Mouse (Mus musculus) C2C12 (cell line): ENCODE data around the gene Ripor2.

Experiments used
- CTCF ChIP-seq: IDR thresholded peaks from one replicate; pipeline ENCODE4 v1.5.1; 2011; ENCODE audit not compliant: control insufficient read depth, insufficient read depth, insufficient read length
- MYOD1 ChIP-seq: IDR thresholded peaks from one replicate; pipeline ENCODE4 v1.6.1; 2011; ENCODE audit warnings: low read depth; ENCODE audit not compliant: control insufficient read depth, insufficient read length
- USF1 ChIP-seq: IDR thresholded peaks from one replicate; pipeline ENCODE4 v1.6.1; 2011; ENCODE audit warnings: low read depth, mild to moderate bottlenecking, control low read depth, moderate library complexity

- TF ChIP-seq CTCF = no peak
- no peak for TF ChIP-seq USF1
- TF ChIP-seq MYOD1 = no peak
These were observed 174.8 kb downstream of the Ripor2 start for GRCm38 (mm10) chr13:24756756-24757155.
